Mouse (Mus musculus) CH12.LX (cell line): ENCODE measurements around the gene Cnn3. TPM values are rescaled to one million over a fixed set of nuclear protein-coding genes. Genes with fewer than 3 reads are reported as not detected.

Experiments
- DNase-seq: peaks from one replicate; pipeline ENCODE4 v3.0.0-alpha.2; 2013; ENCODE audit errors: extremely low read depth
- H3K27ac ChIP-seq: 2 replicates; pipeline ENCODE4 v1.5.1; 2012; ENCODE audit warnings: low read depth, mild to moderate bottlenecking, control low read depth, moderate library complexity; ENCODE audit not compliant: insufficient read depth
- H3K27me3 ChIP-seq: replicated peaks from 2 replicates; pipeline ENCODE3; 2012; ENCODE audit warnings: inconsistent platforms
- H3K36me3 ChIP-seq, 2 experiments: replicated peaks in 1 of 2; 2 replicates each; pipeline versions ENCODE3 to v1.6.1; 2012; ENCODE audit warnings: inconsistent platforms in 1 of 2, low read length in 1 of 2, mild to moderate bottlenecking in 1 of 2, mixed read lengths in 1 of 2, moderate library complexity in 1 of 2; ENCODE audit not compliant: control insufficient read depth in 1 of 2, insufficient read depth in 1 of 2
- H3K4me1 ChIP-seq, 2 experiments: 2 replicates each; pipeline ENCODE4 v1.6.1; 2012; ENCODE audit warnings: inconsistent platforms in 1 of 2, moderate library complexity in 1 of 2; ENCODE audit not compliant: insufficient read depth in 2 of 2, control insufficient read depth in 1 of 2
- H3K4me2 ChIP-seq: 2 replicates; pipeline ENCODE4 v1.6.1; 2012; ENCODE audit warnings: low read depth, mild to moderate bottlenecking, control low read depth; ENCODE audit not compliant: poor library complexity, insufficient read depth, severe bottlenecking
- H3K4me3 ChIP-seq, 3 experiments: fragments of 150-350 bp in 1 of 3; sonication (generic) in 1 of 3; replicated peaks in 1 of 3; 2 replicates each; pipeline versions ENCODE3 to v1.5.1; 2011 to 2012; ENCODE audit warnings: low read depth in 2 of 3, low read length in 2 of 3, mild to moderate bottlenecking in 2 of 3, moderate library complexity in 2 of 3, control low read depth in 1 of 3, improper control_type of control experiment in 1 of 3, inconsistent platforms in 1 of 3, mixed read lengths in 1 of 3; ENCODE audit not compliant: poor library complexity in 1 of 3
- H3K79me2 ChIP-seq: replicated peaks from 2 replicates; pipeline ENCODE4 v1.6.1; 2012; ENCODE audit warnings: mild to moderate bottlenecking, moderate library complexity; ENCODE audit not compliant: control insufficient read depth, poor library complexity, insufficient read depth, severe bottlenecking; ENCODE audit errors: extremely low read depth
- H3K9ac ChIP-seq: 2 replicates; pipeline ENCODE4 v1.6.1; 2012; ENCODE audit warnings: low read depth, mild to moderate bottlenecking, control low read depth, moderate library complexity; ENCODE audit not compliant: insufficient read depth
- H3K9me3 ChIP-seq: replicated peaks from 2 replicates; pipeline ENCODE3; 2012; ENCODE audit warnings: low read length, inconsistent platforms, mixed read lengths
- CHD2 ChIP-seq: IDR thresholded peaks from 2 replicates; pipeline ENCODE4 v1.6.1; 2011; ENCODE audit warnings: low read length, improper control_type of control experiment
- CTCF ChIP-seq, 2 experiments: IDR thresholded peaks in 1 of 2; conservative IDR thresholded peaks in 1 of 2; 2 replicates each; pipeline ENCODE4 v1.5.1; 2011 to 2012; ENCODE audit warnings: low read depth in 2 of 2, low read length in 2 of 2, improper control_type of control experiment in 1 of 2, inconsistent platforms in 1 of 2, mild to moderate bottlenecking in 1 of 2, moderate library complexity in 1 of 2
- GABPA ChIP-seq: IDR thresholded peaks from 2 replicates; pipeline ENCODE4 v1.6.1; 2012; ENCODE audit warnings: low read depth, low read length, improper control_type of control experiment, inconsistent platforms; ENCODE audit not compliant: insufficient replicate concordance
- IRF4 ChIP-seq: IDR thresholded peaks from 2 replicates; pipeline ENCODE4 v1.6.1; 2014; ENCODE audit warnings: low read depth, mild to moderate bottlenecking, inconsistent platforms, low read length, improper control_type of control experiment
- JUN ChIP-seq: IDR thresholded peaks from 2 replicates; pipeline ENCODE4 v1.6.1; 2011; ENCODE audit warnings: low read depth, mild to moderate bottlenecking, low read length, improper control_type of control experiment, moderate library complexity; ENCODE audit not compliant: insufficient read depth
- JUND ChIP-seq: conservative IDR thresholded peaks from 2 replicates; pipeline ENCODE4 v1.6.1; 2011; ENCODE audit warnings: low read depth, low read length, improper control_type of control experiment
- KAT2A ChIP-seq: IDR thresholded peaks from 2 replicates; pipeline ENCODE4 v1.6.1; 2012; ENCODE audit warnings: low read length, improper control_type of control experiment, inconsistent platforms; ENCODE audit not compliant: insufficient replicate concordance
- MAFK ChIP-seq: IDR thresholded peaks from 2 replicates; pipeline ENCODE4 v1.6.1; 2011; ENCODE audit warnings: low read length, improper control_type of control experiment; ENCODE audit not compliant: insufficient replicate concordance
- MAX ChIP-seq: IDR thresholded peaks from 2 replicates; pipeline ENCODE4 v1.6.1; 2011; ENCODE audit warnings: low read length, improper control_type of control experiment
- MXI1 ChIP-seq: IDR thresholded peaks from 2 replicates; pipeline ENCODE4 v1.6.1; 2011; ENCODE audit warnings: mild to moderate bottlenecking, low read depth, low read length, improper control_type of control experiment
- MYC ChIP-seq: IDR thresholded peaks from 2 replicates; pipeline ENCODE4 v1.6.1; 2011; ENCODE audit warnings: low read depth, mild to moderate bottlenecking, improper control_type of control experiment, low read length
- NRF1 ChIP-seq: IDR thresholded peaks from 2 replicates; pipeline ENCODE4 v1.6.1; 2014; ENCODE audit warnings: low read depth, mild to moderate bottlenecking, inconsistent platforms, low read length, improper control_type of control experiment, moderate library complexity
- RAD21 ChIP-seq: IDR thresholded peaks from 2 replicates; pipeline ENCODE4 v1.6.1; 2011; ENCODE audit warnings: low read depth, mild to moderate bottlenecking, low read length, improper control_type of control experiment, moderate library complexity
- SIN3A ChIP-seq: IDR thresholded peaks from 2 replicates; pipeline ENCODE4 v1.6.1; 2012; ENCODE audit warnings: low read length, improper control_type of control experiment, inconsistent platforms
- SMC3 ChIP-seq: IDR thresholded peaks from 2 replicates; pipeline ENCODE4 v1.6.1; 2011; ENCODE audit warnings: low read depth, low read length, improper control_type of control experiment
- TBP ChIP-seq: conservative IDR thresholded peaks from 2 replicates; pipeline ENCODE4 v1.6.1; 2011; ENCODE audit warnings: low read depth, low read length, improper control_type of control experiment
- UBTF ChIP-seq: IDR thresholded peaks from 2 replicates; pipeline ENCODE4 v1.6.1; 2012; ENCODE audit warnings: low read depth, mild to moderate bottlenecking, inconsistent platforms, low read length, improper control_type of control experiment, moderate library complexity
- USF1 ChIP-seq: IDR thresholded peaks from 2 replicates; pipeline ENCODE4 v1.6.1; 2014; ENCODE audit warnings: low read depth, mild to moderate bottlenecking, inconsistent platforms, low read length, improper control_type of control experiment
- USF2 ChIP-seq: conservative IDR thresholded peaks from 2 replicates; pipeline ENCODE4 v1.6.1; 2011; ENCODE audit warnings: low read depth, low read length, improper control_type of control experiment
- ZKSCAN1 ChIP-seq: IDR thresholded peaks from 2 replicates; pipeline ENCODE4 v1.6.1; 2012; ENCODE audit warnings: low read depth, inconsistent platforms, low read length, improper control_type of control experiment, borderline replicate concordance
- dilution Hi-C: fragments of 300-500 bp; cut with MboI; formaldehyde crosslinking; loops from 2 replicates; pipeline ENCODE4 v1.14.3; 2020; ENCODE audit warnings: low sequenced_read_pairs; ENCODE audit not compliant: extremely low pct_unique_long_range_greater_than_20kb, extremely low pct_ligation_motif_present
- in situ Hi-C: fragments of 300-500 bp; cut with MboI; formaldehyde crosslinking; loops from 3 replicates; pipeline ENCODE4 v1.14.3; 2019; ENCODE audit warnings: low sequenced_read_pairs, low pct_ligation_motif_present, low pct_unique_long_range_greater_than_20kb, mixed read lengths
- polyA plus RNA-seq: library from polyadenylated mRNA; unstranded; fragments of >175 nt; gene quantifications from 2 replicates; pipeline ENCODE4 v1.2.1, GENCODE M21; 2012; ENCODE audit warnings: low read depth; ENCODE audit not compliant: insufficient read length
- total RNA-seq, 2 experiments: library from RNA; depleted of rRNA; stranded (reverse); fragments of 300-350 nt in 1 of 2; fragments of >200 nt in 1 of 2; gene quantifications; 2 replicates each; pipeline ENCODE4 v1.2.3; 2012 to 2014

Cnn3 gene
- total and polyA plus RNA-seq, 3 experiments: 12.5 to 58.5 (median 46.4) TPM

DNA sequence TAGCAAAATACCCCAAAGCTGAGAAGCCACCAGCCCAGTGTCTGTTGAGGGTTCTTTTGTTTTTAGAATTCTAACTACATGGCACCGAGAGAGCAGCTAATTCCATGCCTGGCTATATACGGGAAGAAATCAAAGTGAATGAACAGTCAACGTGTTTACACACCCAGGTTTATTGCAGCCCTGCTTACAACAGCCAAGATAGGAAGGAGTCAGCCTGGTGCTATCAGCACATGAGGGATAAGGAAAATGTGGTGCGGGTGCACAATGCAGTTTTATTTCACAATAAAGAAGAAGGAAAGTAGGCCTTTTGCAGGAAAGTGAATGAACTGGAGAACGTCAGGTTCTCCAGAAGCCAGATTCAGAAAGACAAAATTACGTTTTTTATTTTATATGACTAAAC, 14.8 kb upstream of the Cnn3 start:
- TF ChIP-seq JUND (no peak), USF2 (no peak), CHD2 (no peak), NRF1 (no peak), SMC3 (no peak), RAD21 (no peak), IRF4 (no peak), SIN3A (no peak), USF1 (no peak), ZKSCAN1 (no peak), CTCF (conservative IDR thresholded peaks at IDR 0.05 in 1 of 2, IDR thresholded peaks at IDR 0.05 in 1 of 2; ENCODE audit: low read depth in 2 of 2, low read length in 2 of 2) (no peak), KAT2A (no peak), UBTF (no peak), GABPA (no peak), JUN (no peak), MYC (no peak), MXI1 (no peak), MAFK (no peak), TBP (no peak), MAX (no peak)
- no peaks in the 10 kb centered on the region for H3K9me3 ChIP-seq
- H3K79me2 ChIP-seq: no peaks in the 10 kb centered on the region
- no peak overlapping the region for H3K4me2 ChIP-seq
- no peak overlapping the region for H3K4me3 ChIP-seq
- no peaks in the 10 kb centered on the region for H3K36me3 ChIP-seq
- dilution Hi-C loops: no loop called here
- H3K4me1 ChIP-seq: peaks cover 0 to 4% of the 10 kb centered on the region in 2 experiments; a peak in 1 of 4 replicates
- no peak overlapping the region for H3K9ac ChIP-seq
- in situ Hi-C loops: no loop called here
- no peaks in the 10 kb centered on the region for H3K27me3 ChIP-seq
- H3K27ac ChIP-seq: no peak overlapping the region
- no peak for DNase-seq
